ENCODE assay signal across 10 mouse cellular contexts in genomic region chr1:40657978-40658496, GRCm38 (mm10). TPM values are rescaled to one million over a fixed set of nuclear protein-coding genes. Genes with fewer than 3 reads are reported as not detected.
DNase-seq lines count a peak whose midpoint lies in the region; ATAC-seq and TF ChIP-seq lines count a peak whose summit lies in the region.
"Had no signal": no experiment of that assay in that cellular context is flagged by ENCODE, and none has a peak within 500 bp of the region (broad histone marks: within the 10 kb centered on the region; RNA-seq: fewer than 3 reads in every experiment).

No protein-coding gene starts in this region.

- H3K4me1 ChIP-seq in liver, adult 2 months (ENCODE audit: control insufficient read depth, insufficient read depth, low read length): no peaks in the 10 kb centered on the region
- no peaks in the 10 kb centered on the region for H3K4me1 ChIP-seq in liver, embryonic 12.5 days
- peaks cover 4% of the 10 kb centered on the region; the same call in 1 of the 2 replicates for H3K4me1 ChIP-seq in embryonic facial prominence, embryonic 14.5 days (ENCODE audit: control insufficient read depth, insufficient read depth, low read length)
- no peaks in the 10 kb centered on the region for H3K4me1 ChIP-seq in kidney, adult 2 months (ENCODE audit: control insufficient read depth, insufficient read depth, low read length)
- H3K4me1 ChIP-seq: megakaryocyte, embryonic 14.5 days had no signal

- no peak overlapping the region for H3K4me3 ChIP-seq in liver, adult 2 months (ENCODE audit: insufficient read depth, low read depth, low read length)
- no peak overlapping the region for H3K4me3 ChIP-seq in liver, embryonic 12.5 days
- H3K4me3 ChIP-seq in embryonic facial prominence, embryonic 14.5 days (ENCODE audit: low read depth, low read length): no peak overlapping the region
- no peak overlapping the region for H3K4me3 ChIP-seq in kidney, adult 2 months (ENCODE audit: insufficient read depth, low read depth, low read length)
- H3K4me3 ChIP-seq: embryonic facial prominence, embryonic 13.5 days; megakaryocyte, embryonic 14.5 days had no signal

- peak; percentile 23 for DNase-seq in liver, adult 2 months (ENCODE audit: extremely low read depth, low read depth, low spot score)
- DNase-seq in R1 (ENCODE audit: low read depth, low spot score): peak; percentile 58
- DNase-seq in embryonic facial prominence, embryonic 14.5 days (ENCODE audit: low spot score): peak; percentile 62
- DNase-seq in kidney, adult 2 months: peak; percentile 84
- peak; percentile 75 to 76 for DNase-seq in left cerebral cortex, postnatal 25 days (ENCODE audit: low spot score in 2 of 2)
- DNase-seq in retina, postnatal 1 day: peak; percentile 58

- no peaks in the 10 kb centered on the region for H3K79me2 ChIP-seq in liver, adult 2 months (ENCODE audit: control insufficient read depth, insufficient read depth, low read length)

- no peaks in the 10 kb centered on the region for H3K36me3 ChIP-seq in liver, adult 2 months (ENCODE audit: control insufficient read depth, insufficient read depth, low read length)
- no peaks in the 10 kb centered on the region for H3K36me3 ChIP-seq in liver, embryonic 12.5 days
- no peaks in the 10 kb centered on the region for H3K36me3 ChIP-seq in embryonic facial prominence, embryonic 14.5 days (ENCODE audit: control insufficient read depth, insufficient read depth, low read length)
- no peaks in the 10 kb centered on the region for H3K36me3 ChIP-seq in kidney, adult 2 months (ENCODE audit: control insufficient read depth, insufficient read depth, low read length)
- H3K36me3 ChIP-seq: embryonic facial prominence, embryonic 13.5 days had no signal

- H3K4me2 ChIP-seq in liver, embryonic 12.5 days: no peak overlapping the region
- no peak overlapping the region for H3K4me2 ChIP-seq in embryonic facial prominence, embryonic 14.5 days (ENCODE audit: low read depth, low read length)
- H3K4me2 ChIP-seq: embryonic facial prominence, embryonic 13.5 days had no signal

- no peak for ATAC-seq in liver, embryonic 12.5 days
- ATAC-seq in embryonic facial prominence, embryonic 14.5 days (ENCODE audit: low read depth): no peak
- no peak for ATAC-seq in erythroid progenitor cell, adult 5-6 weeks (replicated peaks; ENCODE audit: low FRiP score, poor library complexity, severe bottlenecking)

- intact Hi-C loops in left cerebral cortex, postnatal 25 days (cut with DNase I): loop anchor here (1.0 to 5.0 kb wide), 2 partner anchors 80 to 276 kb away; no protein-coding TSS in a partner anchor

- WGBS in liver, adult 2 months: 48% methylated on average over 8 of the region's 8 CpGs
- 38% methylated on average over 8 of the region's 8 CpGs for WGBS in liver, embryonic 12.5 days (ENCODE audit: insufficient replicate concordance)
- WGBS in embryonic facial prominence, embryonic 14.5 days: 34% methylated on average over 8 of the region's 8 CpGs
- 45% methylated on average over 8 of the region's 8 CpGs for WGBS in kidney, adult 2 months

- no peaks in the 10 kb centered on the region for H3K27me3 ChIP-seq in liver, adult 2 months (ENCODE audit: control insufficient read depth, insufficient read depth, low read length)
- no peaks in the 10 kb centered on the region for H3K27me3 ChIP-seq in liver, embryonic 12.5 days (replicated peaks)
- H3K27me3 ChIP-seq in embryonic facial prominence, embryonic 14.5 days (replicated peaks; ENCODE audit: control insufficient read depth, insufficient read depth, low read length): no peaks in the 10 kb centered on the region
- H3K27me3 ChIP-seq in kidney, adult 2 months (replicated peaks; ENCODE audit: control insufficient read depth, insufficient read depth, low read length): no peaks in the 10 kb centered on the region
- H3K27me3 ChIP-seq: embryonic facial prominence, embryonic 13.5 days had no signal

- no peaks in the 10 kb centered on the region for H3K9me3 ChIP-seq in liver, embryonic 12.5 days (replicated peaks)
- H3K9me3 ChIP-seq in embryonic facial prominence, embryonic 14.5 days (ENCODE audit: control insufficient read depth, low read length): no peaks in the 10 kb centered on the region
- H3K9me3 ChIP-seq: embryonic facial prominence, embryonic 13.5 days had no signal

- H3K9ac ChIP-seq in liver, adult 2 months (ENCODE audit: low read depth, low read length): no peak overlapping the region
- no peak overlapping the region for H3K9ac ChIP-seq in liver, embryonic 12.5 days
- H3K9ac ChIP-seq in embryonic facial prominence, embryonic 14.5 days (ENCODE audit: low read depth, low read length): no peak overlapping the region
- H3K9ac ChIP-seq: embryonic facial prominence, embryonic 13.5 days had no signal

- no peak for TF ChIP-seq CTCF in liver, adult 2 months (IDR thresholded peaks at IDR 0.05; ENCODE audit: low read depth, low read length)
- TF ChIP-seq CTCF in kidney, adult 2 months (conservative IDR thresholded peaks at IDR 0.05; ENCODE audit: insufficient read depth, insufficient read length, low read depth, low read length): peak; percentile 57

- no peak overlapping the region for H3K27ac ChIP-seq in liver, adult 2 months (replicated peaks; ENCODE audit: insufficient read depth, low read depth, low read length)
- H3K27ac ChIP-seq in liver, embryonic 12.5 days: no peak overlapping the region
- H3K27ac ChIP-seq in embryonic facial prominence, embryonic 14.5 days (replicated peaks; ENCODE audit: low read depth, low read length): no peak overlapping the region
- no peak overlapping the region for H3K27ac ChIP-seq in kidney, adult 2 months (ENCODE audit: insufficient read depth, low read depth, low read length)
- H3K27ac ChIP-seq: embryonic facial prominence, embryonic 13.5 days had no signal

- TF ChIP-seq POLR2A in liver, adult 2 months (IDR thresholded peaks at IDR 0.05; ENCODE audit: extremely low read depth, insufficient read depth, low read length): no peak
- TF ChIP-seq POLR2A in kidney, adult 2 months (IDR thresholded peaks at IDR 0.05; ENCODE audit: low read depth, low read length): no peak

RNA-seq across cellular contexts. Expression of gene Slc9a2, which starts 22.3 kb away (rescaled TPM):
- 0.18 TPM in 1 of 2 replicates, not detected in the other for total RNA-seq in liver, adult 2 months (2014; rRNA removed)
- 0.01 and 0.10 TPM in 2 replicates for polyA plus RNA-seq in liver, adult 2 months (2012; rRNA removed)
- polyA plus RNA-seq in liver, embryonic 12.5 days (2016; fragmentation: Nextera tagmentation; extraction: Ambion mirVana): not detected in 2 replicates
- polyA plus RNA-seq in embryonic facial prominence, embryonic 14.5 days (2014; fragmentation: Nextera tagmentation; extraction: Ambion mirVana): 1.9 and 2.3 TPM in 2 replicates
- 14.5 and 23.7 TPM in 2 replicates for polyA plus RNA-seq in kidney, adult 2 months (2012; rRNA removed)
- total RNA-seq in left cerebral cortex, postnatal 25 days (2021): 1 to 10 TPM; 3.3 to 3.4 TPM
- total RNA-seq in erythroid progenitor cell, adult 5-6 weeks (2015; ENCODE audit: low replicate concordance): not detected in 2 replicates
- not detected in 2 replicates for total RNA-seq in erythroid progenitor cell, adult 5-6 weeks (2017; ENCODE audit: low replicate concordance)

Comparison
In these comparisons a context has a peak if more than half of its experiments do, and no peak if none do; other contexts are left out.
1. DNase-seq: peak in every context shown above with its lines; median percentile 84 in kidney, adult 2 months; 76 in left cerebral cortex, postnatal 25 days; 62 in embryonic facial prominence, embryonic 14.5 days; 58 in R1; 58 in retina, postnatal 1 day; 23 in liver, adult 2 months.